Mouse (Mus musculus) CH12.LX (cell line): Measurements from ENCODE around the gene Kcnip4.

Experiments
- BHLHE40 ChIP-seq: IDR thresholded peaks from 2 replicates; pipeline ENCODE4 v1.6.1; 2011; ENCODE audit warnings: mild to moderate bottlenecking, low read depth, low read length, improper control_type of control experiment
- CHD1 ChIP-seq: IDR thresholded peaks from 2 replicates; pipeline ENCODE4 v1.6.1; 2012; ENCODE audit warnings: low read depth, low read length, improper control_type of control experiment, inconsistent platforms
- CTCF ChIP-seq, 2 experiments: IDR thresholded peaks in 1 of 2; conservative IDR thresholded peaks in 1 of 2; 2 replicates each; pipeline ENCODE4 v1.5.1; 2011 to 2012; ENCODE audit warnings: low read depth in 2 of 2, low read length in 2 of 2, improper control_type of control experiment in 1 of 2, inconsistent platforms in 1 of 2, mild to moderate bottlenecking in 1 of 2, moderate library complexity in 1 of 2
- ELF1 ChIP-seq: IDR thresholded peaks from 2 replicates; pipeline ENCODE4 v1.6.1; 2014; ENCODE audit warnings: low read depth, mild to moderate bottlenecking, inconsistent platforms, low read length, improper control_type of control experiment
- EP300 ChIP-seq: IDR thresholded peaks from 2 replicates; pipeline ENCODE4 v1.6.1; 2011; ENCODE audit warnings: low read length, improper control_type of control experiment
- JUN ChIP-seq: IDR thresholded peaks from 2 replicates; pipeline ENCODE4 v1.6.1; 2011; ENCODE audit warnings: low read depth, mild to moderate bottlenecking, low read length, improper control_type of control experiment, moderate library complexity; ENCODE audit not compliant: insufficient read depth
- KAT2A ChIP-seq: IDR thresholded peaks from 2 replicates; pipeline ENCODE4 v1.6.1; 2012; ENCODE audit warnings: low read length, improper control_type of control experiment, inconsistent platforms; ENCODE audit not compliant: insufficient replicate concordance
- MYC ChIP-seq: IDR thresholded peaks from 2 replicates; pipeline ENCODE4 v1.6.1; 2011; ENCODE audit warnings: low read depth, mild to moderate bottlenecking, improper control_type of control experiment, low read length
- POLR2A ChIP-seq: IDR thresholded peaks from 2 replicates; pipeline ENCODE4 v1.6.1; 2011; ENCODE audit warnings: low read depth, mild to moderate bottlenecking, improper control_type of control experiment, low read length
- POLR2AphosphoS2 ChIP-seq: IDR thresholded peaks from 2 replicates; pipeline ENCODE4 v1.6.1; 2011; ENCODE audit warnings: low read depth, low read length, improper control_type of control experiment
- SMC3 ChIP-seq: IDR thresholded peaks from 2 replicates; pipeline ENCODE4 v1.6.1; 2011; ENCODE audit warnings: low read depth, low read length, improper control_type of control experiment
- TCF12 ChIP-seq: IDR thresholded peaks from 2 replicates; pipeline ENCODE4 v1.6.1; 2014; ENCODE audit warnings: low read depth, mild to moderate bottlenecking, inconsistent platforms, low read length, improper control_type of control experiment
- USF2 ChIP-seq: conservative IDR thresholded peaks from 2 replicates; pipeline ENCODE4 v1.6.1; 2011; ENCODE audit warnings: low read depth, low read length, improper control_type of control experiment
- ZNF384 ChIP-seq: IDR thresholded peaks from 2 replicates; pipeline ENCODE4 v1.6.1; 2012; ENCODE audit warnings: low read depth, low read length, improper control_type of control experiment, inconsistent platforms

- no peak for TF ChIP-seq BHLHE40
- no peak for TF ChIP-seq TCF12
- TF ChIP-seq CTCF (conservative IDR thresholded peaks at IDR 0.05 in 1 of 2, IDR thresholded peaks at IDR 0.05 in 1 of 2; ENCODE audit: low read depth in 2 of 2, low read length in 2 of 2), result no peak
- no peak for TF ChIP-seq KAT2A
- TF ChIP-seq POLR2A, result no peak
- no peak for TF ChIP-seq USF2
- TF ChIP-seq MYC, result no peak
- no peak for TF ChIP-seq JUN
- no peak for TF ChIP-seq CHD1
- TF ChIP-seq EP300, result no peak
- no peak for TF ChIP-seq ELF1
- no peak for TF ChIP-seq POLR2AphosphoS2
- no peak for TF ChIP-seq ZNF384
- no peak for TF ChIP-seq SMC3
Measured at GRCm38 (mm10) chr5:49047960-49048359, 476.7 kb downstream of the Kcnip4 start.
